Mouse (Mus musculus) CH12.LX (cell line): ENCODE measurements around the gene Pakap. TPM values are rescaled to one million over a fixed set of nuclear protein-coding genes. Genes with fewer than 3 reads are reported as not detected.

Source experiments
- DNase-seq: peaks from one replicate; pipeline ENCODE4 v3.0.0-alpha.2; 2013; ENCODE audit errors: extremely low read depth
- H3K27ac ChIP-seq: 2 replicates; pipeline ENCODE4 v1.5.1; 2012; ENCODE audit warnings: low read depth, mild to moderate bottlenecking, control low read depth, moderate library complexity; ENCODE audit not compliant: insufficient read depth
- H3K27me3 ChIP-seq: replicated peaks from 2 replicates; pipeline ENCODE3; 2012; ENCODE audit warnings: inconsistent platforms
- H3K36me3 ChIP-seq, 2 experiments: replicated peaks in 1 of 2; 2 replicates each; pipeline versions ENCODE3 to v1.6.1; 2012; ENCODE audit warnings: inconsistent platforms in 1 of 2, low read length in 1 of 2, mild to moderate bottlenecking in 1 of 2, mixed read lengths in 1 of 2, moderate library complexity in 1 of 2; ENCODE audit not compliant: control insufficient read depth in 1 of 2, insufficient read depth in 1 of 2
- H3K4me1 ChIP-seq, 2 experiments: 2 replicates each; pipeline ENCODE4 v1.6.1; 2012; ENCODE audit warnings: inconsistent platforms in 1 of 2, moderate library complexity in 1 of 2; ENCODE audit not compliant: insufficient read depth in 2 of 2, control insufficient read depth in 1 of 2
- H3K4me2 ChIP-seq: 2 replicates; pipeline ENCODE4 v1.6.1; 2012; ENCODE audit warnings: low read depth, mild to moderate bottlenecking, control low read depth; ENCODE audit not compliant: poor library complexity, insufficient read depth, severe bottlenecking
- H3K4me3 ChIP-seq, 3 experiments: fragments of 150-350 bp in 1 of 3; sonication (generic) in 1 of 3; replicated peaks in 1 of 3; 2 replicates each; pipeline versions ENCODE3 to v1.5.1; 2011 to 2012; ENCODE audit warnings: low read depth in 2 of 3, low read length in 2 of 3, mild to moderate bottlenecking in 2 of 3, moderate library complexity in 2 of 3, control low read depth in 1 of 3, improper control_type of control experiment in 1 of 3, inconsistent platforms in 1 of 3, mixed read lengths in 1 of 3; ENCODE audit not compliant: poor library complexity in 1 of 3
- H3K79me2 ChIP-seq: replicated peaks from 2 replicates; pipeline ENCODE4 v1.6.1; 2012; ENCODE audit warnings: mild to moderate bottlenecking, moderate library complexity; ENCODE audit not compliant: control insufficient read depth, poor library complexity, insufficient read depth, severe bottlenecking; ENCODE audit errors: extremely low read depth
- H3K9ac ChIP-seq: 2 replicates; pipeline ENCODE4 v1.6.1; 2012; ENCODE audit warnings: low read depth, mild to moderate bottlenecking, control low read depth, moderate library complexity; ENCODE audit not compliant: insufficient read depth
- H3K9me3 ChIP-seq: replicated peaks from 2 replicates; pipeline ENCODE3; 2012; ENCODE audit warnings: low read length, inconsistent platforms, mixed read lengths
- CHD1 ChIP-seq: IDR thresholded peaks from 2 replicates; pipeline ENCODE4 v1.6.1; 2012; ENCODE audit warnings: low read depth, low read length, improper control_type of control experiment, inconsistent platforms
- CHD2 ChIP-seq: IDR thresholded peaks from 2 replicates; pipeline ENCODE4 v1.6.1; 2011; ENCODE audit warnings: low read length, improper control_type of control experiment
- CTCF ChIP-seq, 2 experiments: IDR thresholded peaks in 1 of 2; conservative IDR thresholded peaks in 1 of 2; 2 replicates each; pipeline ENCODE4 v1.5.1; 2011 to 2012; ENCODE audit warnings: low read depth in 2 of 2, low read length in 2 of 2, improper control_type of control experiment in 1 of 2, inconsistent platforms in 1 of 2, mild to moderate bottlenecking in 1 of 2, moderate library complexity in 1 of 2
- E2F4 ChIP-seq: IDR thresholded peaks from 2 replicates; pipeline ENCODE4 v1.6.1; 2011; ENCODE audit warnings: low read depth, low read length, improper control_type of control experiment; ENCODE audit not compliant: insufficient replicate concordance
- ELF1 ChIP-seq: IDR thresholded peaks from 2 replicates; pipeline ENCODE4 v1.6.1; 2014; ENCODE audit warnings: low read depth, mild to moderate bottlenecking, inconsistent platforms, low read length, improper control_type of control experiment
- GABPA ChIP-seq: IDR thresholded peaks from 2 replicates; pipeline ENCODE4 v1.6.1; 2012; ENCODE audit warnings: low read depth, low read length, improper control_type of control experiment, inconsistent platforms; ENCODE audit not compliant: insufficient replicate concordance
- HCFC1 ChIP-seq: IDR thresholded peaks from 2 replicates; pipeline ENCODE4 v1.6.1; 2012; ENCODE audit warnings: low read depth, mild to moderate bottlenecking, inconsistent platforms, low read length, improper control_type of control experiment
- IRF4 ChIP-seq: IDR thresholded peaks from 2 replicates; pipeline ENCODE4 v1.6.1; 2014; ENCODE audit warnings: low read depth, mild to moderate bottlenecking, inconsistent platforms, low read length, improper control_type of control experiment
- JUN ChIP-seq: IDR thresholded peaks from 2 replicates; pipeline ENCODE4 v1.6.1; 2011; ENCODE audit warnings: low read depth, mild to moderate bottlenecking, low read length, improper control_type of control experiment, moderate library complexity; ENCODE audit not compliant: insufficient read depth
- KAT2A ChIP-seq: IDR thresholded peaks from 2 replicates; pipeline ENCODE4 v1.6.1; 2012; ENCODE audit warnings: low read length, improper control_type of control experiment, inconsistent platforms; ENCODE audit not compliant: insufficient replicate concordance
- MAFK ChIP-seq: IDR thresholded peaks from 2 replicates; pipeline ENCODE4 v1.6.1; 2011; ENCODE audit warnings: low read length, improper control_type of control experiment; ENCODE audit not compliant: insufficient replicate concordance
- MAZ ChIP-seq: IDR thresholded peaks from 2 replicates; pipeline ENCODE4 v1.6.1; 2012; ENCODE audit warnings: low read depth, mild to moderate bottlenecking, inconsistent platforms, low read length, improper control_type of control experiment, moderate library complexity
- MXI1 ChIP-seq: IDR thresholded peaks from 2 replicates; pipeline ENCODE4 v1.6.1; 2011; ENCODE audit warnings: mild to moderate bottlenecking, low read depth, low read length, improper control_type of control experiment
- NRF1 ChIP-seq: IDR thresholded peaks from 2 replicates; pipeline ENCODE4 v1.6.1; 2014; ENCODE audit warnings: low read depth, mild to moderate bottlenecking, inconsistent platforms, low read length, improper control_type of control experiment, moderate library complexity
- PAX5 ChIP-seq: IDR thresholded peaks from 2 replicates; pipeline ENCODE4 v1.6.1; 2012; ENCODE audit warnings: low read length, inconsistent platforms, mixed read lengths
- POLR2A ChIP-seq: IDR thresholded peaks from 2 replicates; pipeline ENCODE4 v1.6.1; 2011; ENCODE audit warnings: low read depth, mild to moderate bottlenecking, improper control_type of control experiment, low read length
- POLR2AphosphoS2 ChIP-seq: IDR thresholded peaks from 2 replicates; pipeline ENCODE4 v1.6.1; 2011; ENCODE audit warnings: low read depth, low read length, improper control_type of control experiment
- RAD21 ChIP-seq: IDR thresholded peaks from 2 replicates; pipeline ENCODE4 v1.6.1; 2011; ENCODE audit warnings: low read depth, mild to moderate bottlenecking, low read length, improper control_type of control experiment, moderate library complexity
- RCOR1 ChIP-seq: conservative IDR thresholded peaks from 2 replicates; pipeline ENCODE4 v1.6.1; 2012; ENCODE audit warnings: low read depth, mild to moderate bottlenecking, inconsistent platforms, low read length, improper control_type of control experiment
- SMC3 ChIP-seq: IDR thresholded peaks from 2 replicates; pipeline ENCODE4 v1.6.1; 2011; ENCODE audit warnings: low read depth, low read length, improper control_type of control experiment
- TBP ChIP-seq: conservative IDR thresholded peaks from 2 replicates; pipeline ENCODE4 v1.6.1; 2011; ENCODE audit warnings: low read depth, low read length, improper control_type of control experiment
- UBTF ChIP-seq: IDR thresholded peaks from 2 replicates; pipeline ENCODE4 v1.6.1; 2012; ENCODE audit warnings: low read depth, mild to moderate bottlenecking, inconsistent platforms, low read length, improper control_type of control experiment, moderate library complexity
- USF1 ChIP-seq: IDR thresholded peaks from 2 replicates; pipeline ENCODE4 v1.6.1; 2014; ENCODE audit warnings: low read depth, mild to moderate bottlenecking, inconsistent platforms, low read length, improper control_type of control experiment
- USF2 ChIP-seq: conservative IDR thresholded peaks from 2 replicates; pipeline ENCODE4 v1.6.1; 2011; ENCODE audit warnings: low read depth, low read length, improper control_type of control experiment
- ZC3H11A ChIP-seq: IDR thresholded peaks from 2 replicates; pipeline ENCODE4 v1.6.1; 2012; ENCODE audit warnings: low read depth, mild to moderate bottlenecking, inconsistent platforms, low read length, improper control_type of control experiment
- ZKSCAN1 ChIP-seq: IDR thresholded peaks from 2 replicates; pipeline ENCODE4 v1.6.1; 2012; ENCODE audit warnings: low read depth, inconsistent platforms, low read length, improper control_type of control experiment, borderline replicate concordance
- ZNF384 ChIP-seq: IDR thresholded peaks from 2 replicates; pipeline ENCODE4 v1.6.1; 2012; ENCODE audit warnings: low read depth, low read length, improper control_type of control experiment, inconsistent platforms
- dilution Hi-C: fragments of 300-500 bp; cut with MboI; formaldehyde crosslinking; loops from 2 replicates; pipeline ENCODE4 v1.14.3; 2020; ENCODE audit warnings: low sequenced_read_pairs; ENCODE audit not compliant: extremely low pct_unique_long_range_greater_than_20kb, extremely low pct_ligation_motif_present
- in situ Hi-C: fragments of 300-500 bp; cut with MboI; formaldehyde crosslinking; loops from 3 replicates; pipeline ENCODE4 v1.14.3; 2019; ENCODE audit warnings: low sequenced_read_pairs, low pct_ligation_motif_present, low pct_unique_long_range_greater_than_20kb, mixed read lengths
- polyA plus RNA-seq: library from polyadenylated mRNA; unstranded; fragments of >175 nt; gene quantifications from 2 replicates; pipeline ENCODE4 v1.2.1, GENCODE M21; 2012; ENCODE audit warnings: low read depth; ENCODE audit not compliant: insufficient read length
- total RNA-seq, 2 experiments: library from RNA; depleted of rRNA; stranded (reverse); fragments of 300-350 nt in 1 of 2; fragments of >200 nt in 1 of 2; gene quantifications; 2 replicates each; pipeline ENCODE4 v1.2.3; 2012 to 2014

Gene Pakap
- total and polyA plus RNA-seq, 3 experiments = 0.08 to 0.14 TPM; not detected in 1

DNA sequence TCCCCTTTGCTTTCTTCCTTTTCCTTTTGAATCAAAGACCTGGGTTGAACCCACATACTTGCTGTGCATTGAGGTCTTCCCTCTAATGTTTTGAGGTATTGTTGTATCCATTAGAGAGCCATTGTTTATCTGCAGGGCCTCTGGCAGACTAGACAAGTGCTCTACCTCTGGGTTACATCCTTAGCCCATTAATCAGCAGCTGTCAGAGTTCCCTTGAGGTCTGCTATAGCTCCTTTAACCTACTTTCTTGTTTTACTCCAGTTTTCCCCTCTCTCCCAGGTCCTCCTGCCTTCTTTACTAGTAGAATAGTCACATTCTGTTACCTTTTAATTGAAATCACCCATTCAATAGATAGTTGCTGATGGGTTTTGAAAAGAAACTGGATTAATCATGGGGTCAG lies 221.1 kb downstream of the Pakap start:
- H3K79me2 ChIP-seq = no peaks in the 10 kb centered on the region
- H3K4me3 ChIP-seq = no peak overlapping the region
- no peak overlapping the region for H3K27ac ChIP-seq
- H3K27me3 ChIP-seq = no peaks in the 10 kb centered on the region
- H3K4me2 ChIP-seq = no peak overlapping the region
- H3K36me3 ChIP-seq = no peaks in the 10 kb centered on the region
- dilution Hi-C loops (no loop called here), in situ Hi-C loops (no loop called here)
- no peaks in the 10 kb centered on the region for H3K9me3 ChIP-seq
- DNase-seq = no peak
- H3K9ac ChIP-seq = no peak overlapping the region
- TF ChIP-seq CHD1 = no peak
- no peak for TF ChIP-seq KAT2A
- no peak for TF ChIP-seq ELF1
- TF ChIP-seq POLR2AphosphoS2 = no peak
- no peak for TF ChIP-seq CHD2
- TF ChIP-seq TBP = no peak
- no peak for TF ChIP-seq RCOR1
- no peak for TF ChIP-seq MAFK
- no peak for TF ChIP-seq IRF4
- no peak for TF ChIP-seq CTCF (conservative IDR thresholded peaks at IDR 0.05 in 1 of 2, IDR thresholded peaks at IDR 0.05 in 1 of 2; ENCODE audit: low read depth in 2 of 2, low read length in 2 of 2)
- TF ChIP-seq MAZ = no peak
- no peak for TF ChIP-seq RAD21
- TF ChIP-seq PAX5 = no peak
- no peak for TF ChIP-seq E2F4
- TF ChIP-seq HCFC1 = no peak
- no peak for TF ChIP-seq USF1
- no peaks in the 10 kb centered on the region for H3K4me1 ChIP-seq

DNA sequence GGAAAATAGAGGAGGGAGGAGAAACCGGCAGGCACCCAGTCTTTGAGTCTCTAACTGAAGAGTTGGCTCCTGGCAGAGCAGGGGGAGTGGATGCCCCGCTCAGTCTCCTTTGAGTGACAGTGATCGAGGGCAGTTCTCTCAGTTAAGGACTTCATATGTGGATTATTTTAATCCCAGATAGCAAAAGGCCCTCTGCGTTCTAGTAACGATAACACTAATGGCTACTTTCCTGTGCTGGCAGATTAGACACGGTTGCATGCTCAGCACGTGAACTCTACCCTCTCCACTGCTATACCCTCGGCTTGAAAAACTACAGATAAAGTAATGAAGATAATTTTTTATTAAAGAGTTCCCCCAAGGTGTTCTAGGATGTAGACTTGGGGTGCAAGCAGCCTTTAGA lies 226.0 kb downstream of the Pakap start:
- H3K27ac ChIP-seq = no peak overlapping the region
- in situ Hi-C loops (loop anchor here (5.0 kb wide), 1 partner anchor 122 kb away; no protein-coding TSS in a partner anchor), dilution Hi-C loops (no loop called here)
- no peak overlapping the region for H3K9ac ChIP-seq
- TF ChIP-seq CHD2 (no peak), SMC3 (no peak), ELF1 (no peak), CHD1 (no peak), RAD21 (no peak), GABPA (no peak), NRF1 (no peak), JUN (no peak), ZC3H11A (no peak), PAX5 (no peak), POLR2A (no peak), ZNF384 (no peak), MXI1 (no peak), E2F4 (no peak), ZKSCAN1 (no peak), USF2 (no peak), UBTF (no peak), POLR2AphosphoS2 (no peak)
- peaks cover 0 to 15% of the 10 kb centered on the region in 2 experiments; a peak in 2 of 4 replicates for H3K4me1 ChIP-seq
- no peak for DNase-seq
- no peaks in the 10 kb centered on the region for H3K79me2 ChIP-seq
- H3K4me3 ChIP-seq = no peak overlapping the region
- no peaks in the 10 kb centered on the region for H3K9me3 ChIP-seq
- H3K27me3 ChIP-seq = peaks cover 1% of the 10 kb centered on the region
- no peak overlapping the region for H3K4me2 ChIP-seq
- no peaks in the 10 kb centered on the region for H3K36me3 ChIP-seq
